8 mouse cellular contexts compared by ENCODE assay signal in the genomic region with DNA sequence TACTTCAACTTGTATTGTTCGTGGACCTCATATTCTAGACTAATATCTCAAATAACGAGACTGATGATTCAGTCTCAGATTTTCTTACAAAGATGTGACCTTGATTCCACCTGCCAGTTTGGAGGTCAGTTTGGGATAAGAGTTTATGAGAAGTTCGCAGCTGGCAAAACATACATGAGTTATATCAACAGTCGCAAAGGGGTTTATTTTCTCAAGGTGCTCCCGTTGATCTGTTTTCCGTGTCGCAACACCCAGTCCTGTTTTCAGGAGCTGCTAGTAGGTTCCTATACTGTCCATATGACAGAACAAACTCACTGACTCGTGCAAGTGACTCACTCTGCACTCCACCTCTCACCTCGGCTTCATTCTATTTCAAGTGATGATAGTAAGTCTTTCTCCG. TPM values are rescaled to one million over a fixed set of nuclear protein-coding genes. Genes with fewer than 3 reads are reported as not detected.
DNase-seq lines count a peak whose midpoint lies in the region; ATAC-seq and TF ChIP-seq lines count a peak whose summit lies in the region.

No protein-coding gene starts in this region.

- no peaks in the 10 kb centered on the region; the same call in 1 of the 2 replicates for H3K4me1 ChIP-seq in cerebellum, adult 2 months (ENCODE audit: control insufficient read depth, insufficient read depth, low read length)
- H3K4me1 ChIP-seq in embryonic facial prominence, embryonic 12.5 days, result peaks cover 17% of the 10 kb centered on the region
- peaks cover 14% of the 10 kb centered on the region for H3K4me1 ChIP-seq in intestine, embryonic 14.5 days (replicated peaks; ENCODE audit: control insufficient read depth, insufficient read depth, low read length)

- H3K36me3 ChIP-seq in embryonic facial prominence, embryonic 12.5 days, result no peaks in the 10 kb centered on the region
- no peaks in the 10 kb centered on the region for H3K36me3 ChIP-seq in intestine, embryonic 14.5 days (ENCODE audit: control insufficient read depth, insufficient read depth, low read length)

- H3K27ac ChIP-seq in cerebellum, adult 2 months (ENCODE audit: insufficient read depth, low read length), result peak overlapping the region; percentile 35; the same call in 1 of the 2 replicates
- 0 out of 2 replicates have a peak overlapping the region, but pooled peaks have one; percentile 60 for H3K27ac ChIP-seq in embryonic facial prominence, embryonic 12.5 days
- H3K27ac ChIP-seq in intestine, embryonic 14.5 days (ENCODE audit: low read depth), result peak overlapping the region; percentile 28; the same call in 1 of the 2 replicates

- TF ChIP-seq POLR2A in cerebellum, adult 2 months (IDR thresholded peaks at IDR 0.05; ENCODE audit: borderline replicate concordance, insufficient read depth, low read length), result no peak

- intact Hi-C loops in left cerebral cortex, postnatal 10 days (cut with DNase I), result no loop called here

- no peak for ATAC-seq in embryonic facial prominence, embryonic 12.5 days (ENCODE audit: insufficient number of reproducible peaks, insufficient read depth, low FRiP score, low TSS enrichment)
- ATAC-seq in intestine, embryonic 14.5 days (replicated peaks; ENCODE audit: low FRiP score, low TSS enrichment, low read depth), result no peak

- peak overlapping the region; percentile 60 for H3K4me2 ChIP-seq in embryonic facial prominence, embryonic 12.5 days (replicated peaks)
- peak overlapping the region; percentile 56 for H3K4me2 ChIP-seq in intestine, embryonic 14.5 days (ENCODE audit: low read length)

- no peak for TF ChIP-seq CTCF in cerebellum, adult 2 months (IDR thresholded peaks at IDR 0.05; ENCODE audit: borderline replicate concordance, insufficient read depth, low read depth, low read length)

- peak overlapping the region; percentile 38 for H3K9ac ChIP-seq in embryonic facial prominence, embryonic 12.5 days
- H3K9ac ChIP-seq in intestine, embryonic 14.5 days (ENCODE audit: low read length), result peak overlapping the region; percentile 41

- peak; percentile 22 to 33 for DNase-seq in cerebellum, adult 2 months
- DNase-seq in cerebellum, postnatal 4 days (ENCODE audit: low spot score in 2 of 2), result no peak
- DNase-seq in B cell, adult 2 months, result peak; percentile 51 to 55
- DNase-seq in intestine, embryonic 14.5 days (ENCODE audit: low spot score), result no peak
- DNase-seq in natural killer cell, adult 2 months (ENCODE audit: low spot score in 2 of 2), result peak; percentile 35 to 51
- no peak for DNase-seq in left cerebral cortex, postnatal 10 days (ENCODE audit: extremely low spot score in 1 of 2, low spot score in 2 of 2)
- DNase-seq in spleen, postnatal 14 days (ENCODE audit: low spot score in 2 of 2), result no peak

- no peaks in the 10 kb centered on the region for H3K9me3 ChIP-seq in embryonic facial prominence, embryonic 12.5 days
- H3K9me3 ChIP-seq in intestine, embryonic 14.5 days (ENCODE audit: control insufficient read depth, low read length), result no peaks in the 10 kb centered on the region

- no peaks in the 10 kb centered on the region for H3K27me3 ChIP-seq in cerebellum, adult 2 months (ENCODE audit: control insufficient read depth, insufficient read depth, low read length)
- no peaks in the 10 kb centered on the region for H3K27me3 ChIP-seq in embryonic facial prominence, embryonic 12.5 days
- H3K27me3 ChIP-seq in intestine, embryonic 14.5 days (replicated peaks; ENCODE audit: control insufficient read depth, insufficient read depth, low read length), result no peaks in the 10 kb centered on the region

- 45% methylated on average over 10 of the region's 10 CpGs for WGBS in cerebellum, adult 2 months
- 54% methylated on average over 10 of the region's 10 CpGs for WGBS in embryonic facial prominence, embryonic 12.5 days
- 49% methylated on average over 10 of the region's 10 CpGs for WGBS in intestine, embryonic 14.5 days

- peak overlapping the region; percentile 66 for H3K4me3 ChIP-seq in cerebellum, adult 2 months (replicated peaks; ENCODE audit: insufficient read depth, low read depth, low read length)
- peak overlapping the region; percentile 93 for H3K4me3 ChIP-seq in embryonic facial prominence, embryonic 12.5 days
- peak overlapping the region; percentile 99 for H3K4me3 ChIP-seq in intestine, embryonic 14.5 days (ENCODE audit: low read depth, low read length)

RNA-seq across cellular contexts. Expression of a gene that starts 24.4 kb away (rescaled TPM):
- polyA plus RNA-seq in cerebellum, adult 2 months (2012; rRNA removed), result 2.0 and 2.4 TPM in 2 replicates
- polyA plus RNA-seq in embryonic facial prominence, embryonic 12.5 days (2016; fragmentation: Nextera tagmentation; extraction: Ambion mirVana), result 0.14 and 0.29 TPM in 2 replicates
- polyA plus RNA-seq in intestine, embryonic 14.5 days (2014; fragmentation: Nextera tagmentation; extraction: Ambion mirVana), result not detected in 2 replicates
- 1 to 10 TPM in 1 of 2 experiments, under 1 TPM in 1; 0.92 to 1.7 TPM for total RNA-seq in left cerebral cortex, postnatal 10 days (2021)

RNA-seq across cellular contexts. Expression of a gene that starts 24.6 kb away (rescaled TPM):
- polyA plus RNA-seq in cerebellum, adult 2 months (2012; rRNA removed), result 52.4 and 59.0 TPM in 2 replicates
- polyA plus RNA-seq in embryonic facial prominence, embryonic 12.5 days (2016; fragmentation: Nextera tagmentation; extraction: Ambion mirVana), result 124 and 135 TPM in 2 replicates
- polyA plus RNA-seq in intestine, embryonic 14.5 days (2014; fragmentation: Nextera tagmentation; extraction: Ambion mirVana), result 101 and 103 TPM in 2 replicates
- 100 to 1,000 TPM in 1 of 2 experiments, 10 to 100 TPM in 1; 89.8 to 108 TPM for total RNA-seq in left cerebral cortex, postnatal 10 days (2021)

Comparison
In these comparisons a context has a peak if more than half of its experiments do, and no peak if none do; other contexts are left out.
1. DNase-seq: peak in cerebellum, adult 2 months (2 of 2), B cell, adult 2 months (2 of 2) and natural killer cell, adult 2 months (2 of 2); none in cerebellum, postnatal 4 days (0 of 2), intestine, embryonic 14.5 days (single experiment), left cerebral cortex, postnatal 10 days (0 of 2) and spleen, postnatal 14 days (0 of 2).
2. Peak in every context shown above with its lines, with median percentiles within 50 percentile points of each other: H3K27ac ChIP-seq and H3K4me3 ChIP-seq.